ENCODE assay signal across 8 mouse cellular contexts in genomic region chr7:143599428-143600230, GRCm38 (mm10). TPM values are rescaled to one million over a fixed set of nuclear protein-coding genes. Genes with fewer than 3 reads are reported as not detected.
DNase-seq lines count a peak whose midpoint lies in the region; ATAC-seq and TF ChIP-seq lines count a peak whose summit lies in the region.

Cars (minus strand) TSS chr7:143600090.

- no peak for TF ChIP-seq EP300 in lung, postnatal 0 days (IDR thresholded peaks at IDR 0.05)

- TF ChIP-seq CTCF in lung, postnatal 0 days (IDR thresholded peaks at IDR 0.05): no peak

- ATAC-seq in frontal cortex, adult (ENCODE audit: low TSS enrichment): peak; percentile 99
- peak; percentile 99 for ATAC-seq in lung, postnatal 0 days

- H3K4me2 ChIP-seq in lung, postnatal 0 days (replicated peaks; ENCODE audit: low read depth, low read length): peak within 1 kb of the TSS; percentile 89

- peak; percentile 95 for DNase-seq in MN1 (ENCODE audit: low spot score)
- DNase-seq in cerebellum, adult 9-10 months: peak; percentile 90
- peak; percentile 97 for DNase-seq in hindbrain, embryonic 10.5 days (ENCODE audit: low spot score)
- DNase-seq in layer of hippocampus, adult 9-11 months: peak; percentile 94
- DNase-seq in lung, postnatal 0 days (ENCODE audit: low spot score): peak; percentile 98
- peak; percentile 85 for DNase-seq in ovary, postnatal 14 days (ENCODE audit: low spot score)
- DNase-seq in thymus, postnatal 14 days: peak; percentile 97

- 3% methylated on average over 35 of the region's 35 CpGs for WGBS in hindbrain, embryonic 10.5 days
- WGBS in lung, postnatal 0 days: 2% methylated on average over 35 of the region's 35 CpGs

- no peaks in the 10 kb centered on the region for H3K9me3 ChIP-seq in hindbrain, embryonic 10.5 days
- H3K9me3 ChIP-seq in lung, postnatal 0 days (ENCODE audit: low read length): no peaks in the 10 kb centered on the region

- H3K27ac ChIP-seq in hindbrain, embryonic 10.5 days: peak within 1 kb of the TSS; percentile 91
- peak within 1 kb of the TSS; percentile 59 for H3K27ac ChIP-seq in lung, postnatal 0 days (ENCODE audit: low read length)

- H3K4me1 ChIP-seq in hindbrain, embryonic 10.5 days (replicated peaks): peaks cover 20% of the 10 kb centered on the region
- peaks cover 2% of the 10 kb centered on the region; the same call in 1 of the 2 replicates for H3K4me1 ChIP-seq in lung, postnatal 0 days (ENCODE audit: insufficient read depth, low read depth, low read length)

- peaks cover 26% of the 10 kb centered on the region for H3K36me3 ChIP-seq in hindbrain, embryonic 10.5 days
- H3K36me3 ChIP-seq in lung, postnatal 0 days (ENCODE audit: insufficient read depth, low read length): no peaks in the 10 kb centered on the region

- H3K27me3 ChIP-seq in hindbrain, embryonic 10.5 days (ENCODE audit: insufficient read depth, poor library complexity, severe bottlenecking): no peaks in the 10 kb centered on the region
- no peaks in the 10 kb centered on the region for H3K27me3 ChIP-seq in lung, postnatal 0 days (replicated peaks; ENCODE audit: insufficient read depth, low read length)

- peak within 1 kb of the TSS; percentile 82 for H3K4me3 ChIP-seq in hindbrain, embryonic 10.5 days
- H3K4me3 ChIP-seq in lung, postnatal 0 days (ENCODE audit: low read depth, low read length): peak within 1 kb of the TSS; percentile 85

- H3K9ac ChIP-seq in lung, postnatal 0 days (replicated peaks; ENCODE audit: low read depth): peak within 1 kb of the TSS; percentile 80

RNA-seq across cellular contexts. Expression of gene Cars, which starts in this region (rescaled TPM):
- 75.5 and 77.0 TPM in 2 replicates for polyA plus RNA-seq in hindbrain, embryonic 10.5 days (2016; fragmentation: Nextera tagmentation; extraction: Ambion mirVana)
- polyA plus RNA-seq in lung, postnatal 0 days (2015; fragmentation: Nextera tagmentation; extraction: Ambion mirVana): 24.4 and 26.4 TPM in 2 replicates

Comparison
In these comparisons a context has a peak if more than half of its experiments do, and no peak if none do; other contexts are left out.
1. Peak in every context shown above with its lines: DNase-seq, ATAC-seq, H3K4me3 ChIP-seq and H3K27ac ChIP-seq.